Mouse (Mus musculus) bone marrow macrophage, adult 2 months (primary cell): ENCODE results near the gene Ankmy2.

Experiments used
- CTCF ChIP-seq: IDR thresholded peaks from 2 replicates; pipeline ENCODE4 v1.5.1; 2012; ENCODE audit warnings: low read depth, mild to moderate bottlenecking, low read length, moderate library complexity
- POLR2A ChIP-seq: IDR thresholded peaks from 2 replicates; pipeline ENCODE4 v1.6.1; 2012; ENCODE audit warnings: mild to moderate bottlenecking, low read depth, low read length, borderline replicate concordance

GRCm38 (mm10) chr12:36224392-36224791 is 67.5 kb downstream of the Ankmy2 start:
- no peak for TF ChIP-seq CTCF
- no peak for TF ChIP-seq POLR2A
